Mouse (Mus musculus): ENCODE results near the gene Eif4e.
A peak's percentile ranks its signal among the peaks of the same experiment; 100 is the strongest.

Eif4e gene

GRCm38 (mm10) chr3:138591002-138591401, 65.0 kb downstream of the Eif4e start:
- DNase-seq = no peak

- DNase-seq = no peak
Measured at GRCm38 (mm10) chr3:138591806-138592365, 65.9 kb downstream of the Eif4e start.

GRCm38 (mm10) chr3:138593131-138593530, 67.2 kb downstream of the Eif4e start:
- peak; percentile 11 for DNase-seq

GRCm38 (mm10) chr3:138593911-138594310, 67.9 kb downstream of the Eif4e start:
- DNase-seq = no peak

- no peak for DNase-seq
Measured at GRCm38 (mm10) chr3:138601076-138601475, 75.1 kb downstream of the Eif4e start.

- DNase-seq = no peak
Measured at GRCm38 (mm10) chr3:138605132-138605531, 79.2 kb downstream of the Eif4e start.

GRCm38 (mm10) chr3:138608665-138609064, 82.7 kb downstream of the Eif4e start:
- no peak for DNase-seq
